Mouse (Mus musculus) lung, adult 2 months (tissue): ENCODE data around the gene Usp8. TPM values are rescaled to one million over a fixed set of nuclear protein-coding genes. Genes with fewer than 3 reads are reported as not detected.

Source experiments
- DNase-seq: peaks from one replicate; pipeline ENCODE4 v3.0.0; 2022
- H3K4me1 ChIP-seq: fragments of 200-500 bp; 2 replicates; pipeline ENCODE4 v1.6.1; 2011; ENCODE audit warnings: low read length; ENCODE audit not compliant: control insufficient read depth, insufficient read depth
- H3K4me3 ChIP-seq: fragments of 200-500 bp; replicated peaks from 2 replicates; pipeline ENCODE3; 2011; ENCODE audit warnings: low read depth, mild to moderate bottlenecking, control low read depth, low read length; ENCODE audit errors: extremely low read depth
- CTCF ChIP-seq: fragments of 200-500 bp; IDR thresholded peaks from 2 replicates; pipeline ENCODE4 v1.5.1; 2011; ENCODE audit warnings: mild to moderate bottlenecking, low read length, control low read depth; ENCODE audit not compliant: insufficient read depth
- POLR2A ChIP-seq: fragments of 200-500 bp; IDR thresholded peaks from 2 replicates; pipeline ENCODE4 v1.6.1; 2011; ENCODE audit warnings: low read depth, mild to moderate bottlenecking, control low read depth, low read length, borderline replicate concordance; ENCODE audit errors: extremely low read depth
- WGBS: fragments of 180-500 bp; shearing (Covaris S2); methylation state at CpG from one replicate; pipeline ENCODE4 v1.1.7; 2018; 5-methylcytosine and 5-hydroxymethylcytosine counted together
- polyA plus RNA-seq: library from polyadenylated mRNA; depleted of rRNA; stranded (reverse); fragments of >200 nt; gene quantifications from 2 replicates; pipeline ENCODE4 v1.2.3, GENCODE M21; 2012; rRNA removed

Usp8 gene
- polyA plus RNA-seq: 22.9 and 23.9 TPM in 2 replicates

GRCm38 (mm10) chr2:126706759-126707437 lies at the start of gene Usp8:
Gene Usp8, plus strand, starts transcription at chr2:126707328.
- 2% methylated on average over 47 of the region's 47 CpGs for WGBS
- DNase-seq: peak; percentile 97
- Histone ChIP-seq H3K4me1 (peaks cover 6% of the 10 kb centered on the region), H3K4me3 (peak within 1 kb of the TSS; percentile 94)
- TF ChIP-seq CTCF (no peak), POLR2A (peak; percentile 97)

GRCm38 (mm10) chr2:126663481-126663880 lies 43.6 kb upstream of the Usp8 start:
- TF ChIP-seq CTCF: peak; percentile 25; the same call in 1 of the 2 replicates
- TF ChIP-seq POLR2A: no peak
- no peak for DNase-seq
- WGBS: 32% methylated on average over 4 of the region's 4 CpGs
- Histone ChIP-seq H3K4me1 (no peaks in the 10 kb centered on the region), H3K4me3 (no peak overlapping the region)

GRCm38 (mm10) chr2:126665984-126666383 lies 41.1 kb upstream of the Usp8 start:
- no peak for DNase-seq
- H3K4me1 ChIP-seq: no peaks in the 10 kb centered on the region
- WGBS: 69% methylated on average over 3 of the region's 3 CpGs
- H3K4me3 ChIP-seq: no peak overlapping the region
- TF ChIP-seq CTCF (no peak), POLR2A (no peak)

GRCm38 (mm10) chr2:126668621-126669252 lies 38.4 kb upstream of the Usp8 start:
- DNase-seq: no peak
- Histone ChIP-seq H3K4me3 (no peak overlapping the region), H3K4me1 (no peaks in the 10 kb centered on the region; the same call in none of the 2 replicates)
- TF ChIP-seq POLR2A: no peak
- no peak for TF ChIP-seq CTCF
- WGBS: 74% methylated on average over 5 of the region's 5 CpGs

- whole genome bisulfite sequencing: 17% methylated on average over 13 of the region's 13 CpGs
- no peak for TF ChIP-seq POLR2A
- TF ChIP-seq CTCF: no peak
- no peak for DNase-seq
- H3K4me1 ChIP-seq: peaks cover 5% of the 10 kb centered on the region
- peak overlapping the region; percentile 43 for H3K4me3 ChIP-seq
Observed at GRCm38 (mm10) chr2:126673317-126674242, 33.5 kb upstream of the Usp8 start.

GRCm38 (mm10) chr2:126674441-126675168 lies 32.5 kb upstream of the Usp8 start:
- TF ChIP-seq CTCF (no peak), POLR2A (peak; percentile 65; the same call in 1 of the 2 replicates)
- under 1% methylated on average over 77 of the region's 77 CpGs for WGBS
- peak; percentile 75 for DNase-seq
- H3K4me1 ChIP-seq: peaks cover 5% of the 10 kb centered on the region
- H3K4me3 ChIP-seq: peak overlapping the region; percentile 71

- under 1% methylated on average over 99 of the region's 99 CpGs for WGBS
- peak; percentile 94 for TF ChIP-seq POLR2A
- no peak for TF ChIP-seq CTCF
- H3K4me3 ChIP-seq: peak overlapping the region; percentile 71
- peak; percentile 93 for DNase-seq
- H3K4me1 ChIP-seq: peaks cover 5% of the 10 kb centered on the region
Observed at GRCm38 (mm10) chr2:126675169-126676121, 31.7 kb upstream of the Usp8 start.

- TF ChIP-seq CTCF: no peak
- no peak for TF ChIP-seq POLR2A
- WGBS: 16% methylated on average over 12 of the region's 12 CpGs
- no peak for DNase-seq
- peaks cover 5% of the 10 kb centered on the region for H3K4me1 ChIP-seq
- H3K4me3 ChIP-seq: peak within 1 kb of the TSS; percentile 71
Observed at GRCm38 (mm10) chr2:126676122-126676515, 31.0 kb upstream of the Usp8 start, which contains the start of gene Gabpb1. Gene Gabpb1, minus strand, starts transcription at chr2:126676337.
